Mouse (Mus musculus) megakaryocyte, embryonic 14.5 days (primary cell): ENCODE results near the gene Adgrl2. TPM values are rescaled to one million over a fixed set of nuclear protein-coding genes. Genes with fewer than 3 reads are reported as not detected.

Source experiments
- H3K27me3 ChIP-seq: replicated peaks from 2 replicates; pipeline ENCODE3; 2012; ENCODE audit warnings: inconsistent platforms
- H3K36me3 ChIP-seq: replicated peaks from 2 replicates; pipeline ENCODE3; 2012; ENCODE audit warnings: low read length, inconsistent platforms, mixed read lengths
- H3K4me1 ChIP-seq: 2 replicates; pipeline ENCODE4 v1.6.1; 2012; ENCODE audit warnings: inconsistent platforms
- H3K4me3 ChIP-seq: replicated peaks from 2 replicates; pipeline ENCODE3; 2012; ENCODE audit warnings: moderate library complexity, mild to moderate bottlenecking, inconsistent platforms
- H3K9me3 ChIP-seq: 2 replicates; pipeline ENCODE4 v1.6.1; 2012; ENCODE audit warnings: inconsistent platforms
- FLI1 ChIP-seq: IDR thresholded peaks from 2 replicates; pipeline ENCODE4 v1.6.1; 2012; ENCODE audit warnings: low read length, inconsistent platforms, mixed read lengths
- GATA1 ChIP-seq: IDR thresholded peaks from 3 replicates; pipeline ENCODE4 v1.6.1; 2012; ENCODE audit warnings: mixed read lengths, low read length, inconsistent platforms, borderline replicate concordance
- polyA plus RNA-seq: library from polyadenylated mRNA; stranded (reverse); fragments of >175 nt; gene quantifications from 2 replicates; pipeline ENCODE4 v1.2.3, GENCODE M21; 2012; ENCODE audit warnings: low replicate concordance; ENCODE audit not compliant: insufficient read depth

Gene Adgrl2
- polyA plus RNA-seq, 1 experiment: 5.4 TPM

- H3K27me3 ChIP-seq: peaks cover 61% of the 10 kb centered on the region
- no peaks in the 10 kb centered on the region for H3K36me3 ChIP-seq
- peak overlapping the region; percentile 96 for H3K4me3 ChIP-seq
- H3K9me3 ChIP-seq: no peaks in the 10 kb centered on the region
- TF ChIP-seq FLI1: no peak
- TF ChIP-seq GATA1: no peak
- H3K4me1 ChIP-seq: peaks cover 49% of the 10 kb centered on the region
Observed at GRCm38 (mm10) chr3:148988996-148989817, 1.1 kb downstream of the Adgrl2 start.

DNA sequence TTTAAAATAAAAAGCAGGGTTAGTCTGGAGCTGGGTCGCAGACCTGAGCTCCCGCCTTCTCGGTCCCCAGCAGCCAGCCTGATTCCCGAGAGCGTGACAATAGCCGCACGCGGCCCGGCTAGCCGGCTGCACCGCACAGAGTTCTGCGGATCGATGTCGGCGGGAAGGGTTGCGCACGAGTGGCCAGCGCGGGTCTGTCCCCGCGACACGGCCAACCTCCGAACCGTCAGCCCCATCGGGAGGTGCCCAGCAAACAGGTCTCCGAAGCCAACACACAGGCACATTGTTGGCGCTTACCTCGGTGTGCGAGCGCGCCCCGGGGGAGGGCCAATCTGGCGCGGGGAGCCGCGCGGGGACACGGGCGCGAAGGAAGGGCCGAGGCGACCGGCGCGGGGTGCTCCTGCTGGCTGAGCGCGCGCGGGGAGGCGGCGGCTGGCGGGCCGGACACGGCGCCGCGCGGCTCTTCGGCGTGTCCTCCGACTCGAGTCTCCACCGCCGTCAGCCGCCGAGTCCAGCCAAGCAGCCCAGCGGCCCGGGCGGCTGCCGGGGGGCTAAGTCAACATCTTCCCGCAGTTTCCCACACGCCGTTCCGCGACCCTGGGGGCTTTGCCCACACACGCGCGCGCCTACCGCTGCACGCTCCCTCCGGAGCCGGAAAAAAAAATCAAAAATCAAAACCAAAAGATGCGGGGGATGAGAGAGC is 1.9 kb downstream of the Adgrl2 start:
- Histone ChIP-seq H3K4me1 (peaks cover 49% of the 10 kb centered on the region), H3K4me3 (peak overlapping the region; percentile 96), H3K9me3 (no peaks in the 10 kb centered on the region), H3K36me3 (no peaks in the 10 kb centered on the region), H3K27me3 (peaks cover 62% of the 10 kb centered on the region)
- TF ChIP-seq GATA1: no peak
- no peak for TF ChIP-seq FLI1

DNA sequence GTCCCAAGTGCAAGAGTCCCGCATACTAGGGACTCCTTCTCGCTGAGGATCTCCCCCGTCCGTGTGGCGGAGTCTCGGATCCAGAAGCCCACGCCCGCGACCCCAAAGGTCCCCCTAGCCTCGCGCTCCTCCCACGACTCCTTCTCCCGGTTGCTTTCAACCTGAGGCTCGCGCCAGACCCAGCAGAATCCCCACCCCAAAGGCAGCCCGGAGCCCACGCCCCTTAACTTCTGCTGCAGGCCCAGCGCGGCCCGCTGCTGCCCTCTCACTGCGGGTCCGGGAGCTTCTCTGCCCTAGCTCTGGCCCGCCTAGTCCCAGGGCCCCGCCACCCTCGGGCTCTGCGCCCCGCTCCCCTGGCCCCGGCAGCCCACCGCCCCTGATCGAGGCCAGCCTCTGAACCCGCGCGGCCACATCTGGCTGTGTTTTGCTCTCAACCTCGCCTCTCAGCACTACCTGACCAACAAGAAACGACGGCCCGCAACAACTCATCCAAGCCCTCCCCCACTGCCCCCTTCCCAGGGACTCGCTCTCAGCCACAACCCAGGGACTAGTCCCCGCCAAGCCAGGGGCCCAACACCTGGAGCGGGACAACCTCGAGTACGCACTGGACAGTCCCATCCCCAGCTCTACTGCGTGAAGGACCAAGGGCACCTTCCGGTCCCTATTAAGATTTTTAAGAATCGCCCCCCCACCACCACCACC is 2.6 kb downstream of the Adgrl2 start:
- Histone ChIP-seq H3K4me1 (peaks cover 49% of the 10 kb centered on the region), H3K27me3 (peaks cover 59% of the 10 kb centered on the region), H3K4me3 (peak overlapping the region; percentile 96), H3K36me3 (no peaks in the 10 kb centered on the region), H3K9me3 (no peaks in the 10 kb centered on the region)
- no peak for TF ChIP-seq GATA1
- TF ChIP-seq FLI1: no peak

DNA sequence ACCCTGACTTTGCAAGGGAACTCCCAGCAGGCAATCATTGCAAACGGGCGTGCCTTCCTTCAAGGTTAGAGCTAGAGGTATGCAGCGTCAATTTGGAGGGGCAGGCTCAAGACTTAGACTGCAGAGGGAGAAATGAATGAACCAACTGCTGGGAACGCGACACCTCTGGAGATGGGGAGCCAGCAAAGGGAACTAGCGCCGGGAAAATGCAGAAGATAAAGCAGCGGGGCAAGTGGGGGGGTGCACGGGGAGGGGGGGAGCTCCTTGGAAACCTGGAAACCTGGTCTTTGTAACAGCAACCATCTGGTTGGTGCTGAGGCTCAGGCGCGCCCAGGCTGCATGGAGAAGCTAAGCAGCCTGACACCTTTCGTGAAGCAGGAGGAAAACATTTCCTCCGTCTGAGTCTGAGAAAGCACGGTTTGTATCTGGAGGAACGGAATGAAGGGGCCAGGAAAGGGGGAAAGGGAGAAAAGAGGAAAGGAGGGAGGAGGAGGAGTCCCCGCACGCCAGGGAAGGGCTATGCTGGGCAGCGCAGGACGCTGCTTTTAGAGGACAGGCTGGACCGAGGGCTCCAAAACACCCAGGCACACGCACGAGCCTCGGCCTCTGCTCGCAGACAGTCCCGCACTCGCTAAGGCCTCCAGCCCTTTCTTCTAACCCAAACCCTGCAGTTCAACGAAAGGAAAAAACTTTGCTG is 3.3 kb downstream of the Adgrl2 start:
- no peaks in the 10 kb centered on the region for H3K9me3 ChIP-seq
- H3K27me3 ChIP-seq: peaks cover 56% of the 10 kb centered on the region
- TF ChIP-seq GATA1 (no peak), FLI1 (no peak)
- peak overlapping the region; percentile 96 for H3K4me3 ChIP-seq
- H3K36me3 ChIP-seq: no peaks in the 10 kb centered on the region
- peaks cover 53% of the 10 kb centered on the region for H3K4me1 ChIP-seq

- no peak for TF ChIP-seq FLI1
- TF ChIP-seq GATA1: no peak
- peaks cover 59% of the 10 kb centered on the region for H3K4me1 ChIP-seq
- peak overlapping the region; percentile 96 for H3K4me3 ChIP-seq
- peaks cover 53% of the 10 kb centered on the region for H3K27me3 ChIP-seq
- no peaks in the 10 kb centered on the region for H3K36me3 ChIP-seq
- H3K9me3 ChIP-seq: no peaks in the 10 kb centered on the region
Observed at GRCm38 (mm10) chr3:148986296-148986893, 4.0 kb downstream of the Adgrl2 start.

GRCm38 (mm10) chr3:148984326-148984725 is 6.0 kb downstream of the Adgrl2 start:
- H3K36me3 ChIP-seq: no peaks in the 10 kb centered on the region
- H3K27me3 ChIP-seq: peaks cover 34% of the 10 kb centered on the region
- peaks cover 47% of the 10 kb centered on the region for H3K4me1 ChIP-seq
- TF ChIP-seq FLI1 (no peak), GATA1 (no peak)
- H3K9me3 ChIP-seq: no peaks in the 10 kb centered on the region
- H3K4me3 ChIP-seq: no peak overlapping the region

DNA sequence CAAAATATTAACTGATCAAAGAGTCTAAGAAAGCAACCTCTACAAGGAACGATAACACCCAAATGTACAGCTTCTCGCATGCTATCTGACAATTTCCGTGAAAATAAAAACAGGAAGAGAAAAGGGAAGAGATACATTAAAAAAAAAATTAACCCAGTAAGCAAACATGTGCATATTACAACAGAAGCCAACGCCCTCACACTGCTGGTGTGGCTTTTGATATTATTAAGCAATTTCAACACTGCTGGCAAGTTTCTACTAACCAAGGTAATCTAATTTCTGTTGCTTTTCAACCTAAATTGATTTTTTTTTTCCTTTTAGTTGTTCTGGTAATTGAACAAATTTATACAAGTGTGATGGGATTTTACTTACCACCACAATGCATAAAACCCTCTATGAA is 8.0 kb downstream of the Adgrl2 start:
- H3K27me3 ChIP-seq: peaks cover 15% of the 10 kb centered on the region
- H3K9me3 ChIP-seq: no peaks in the 10 kb centered on the region
- H3K4me1 ChIP-seq: peaks cover 35% of the 10 kb centered on the region
- TF ChIP-seq FLI1: no peak
- no peak for TF ChIP-seq GATA1
- H3K36me3 ChIP-seq: no peaks in the 10 kb centered on the region
- no peak overlapping the region for H3K4me3 ChIP-seq

GRCm38 (mm10) chr3:148981776-148982175 is 8.6 kb downstream of the Adgrl2 start:
- Histone ChIP-seq H3K4me3 (peak overlapping the region; percentile 62), H3K9me3 (no peaks in the 10 kb centered on the region), H3K4me1 (peaks cover 29% of the 10 kb centered on the region), H3K27me3 (peaks cover 10% of the 10 kb centered on the region), H3K36me3 (no peaks in the 10 kb centered on the region)
- TF ChIP-seq GATA1 (no peak), FLI1 (no peak)

DNA sequence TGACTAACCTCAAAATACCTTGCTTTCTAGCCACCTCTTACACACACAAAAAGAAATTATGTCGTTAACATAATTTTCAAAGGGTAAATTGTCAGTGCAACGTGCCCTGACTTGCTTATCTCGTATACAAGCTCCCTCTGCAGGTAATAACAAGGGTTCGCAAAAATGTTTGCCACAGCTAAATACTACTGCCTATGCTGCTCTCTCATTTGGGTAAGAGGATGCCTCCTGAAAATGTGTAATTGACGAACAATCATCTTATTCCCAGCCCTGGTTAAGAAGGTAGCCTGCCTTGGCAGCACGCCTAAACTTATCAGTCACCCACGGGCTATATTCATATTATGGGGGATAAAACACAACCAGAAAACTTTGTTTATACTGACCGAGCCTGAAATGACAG is 11.8 kb downstream of the Adgrl2 start:
- Histone ChIP-seq H3K36me3 (no peaks in the 10 kb centered on the region), H3K4me1 (peaks cover 16% of the 10 kb centered on the region), H3K27me3 (no peaks in the 10 kb centered on the region), H3K4me3 (no peak overlapping the region), H3K9me3 (no peaks in the 10 kb centered on the region)
- TF ChIP-seq FLI1 (no peak), GATA1 (no peak)
